Mouse (Mus musculus) common myeloid progenitor, adult 5-6 weeks (primary cell): ENCODE measurements around the gene Gm26938. TPM values are rescaled to one million over a fixed set of nuclear protein-coding genes. Genes with fewer than 3 reads are reported as not detected.

Experiments used
- ATAC-seq: replicated peaks from 2 replicates; pipeline ENCODE4 v1.8.0; 2016; ENCODE audit warnings: low read depth, mild to moderate bottlenecking, moderate TSS enrichment, inconsistent platforms; ENCODE audit not compliant: poor library complexity, severe bottlenecking
- total RNA-seq: library from RNA; stranded (forward); fragments of 200-1000, 187-1606 nt; gene quantifications from 2 replicates; pipeline ENCODE4 v1.2.3, GENCODE M21; 2017

Gene Gm26938
- total RNA-seq, 1 experiment from 2014 or later: not detected

- ATAC-seq: peak; percentile 57
Observed at GRCm38 (mm10) chr5:139817292-139817691, 8.9 kb downstream of the Gm26938 start.

DNA sequence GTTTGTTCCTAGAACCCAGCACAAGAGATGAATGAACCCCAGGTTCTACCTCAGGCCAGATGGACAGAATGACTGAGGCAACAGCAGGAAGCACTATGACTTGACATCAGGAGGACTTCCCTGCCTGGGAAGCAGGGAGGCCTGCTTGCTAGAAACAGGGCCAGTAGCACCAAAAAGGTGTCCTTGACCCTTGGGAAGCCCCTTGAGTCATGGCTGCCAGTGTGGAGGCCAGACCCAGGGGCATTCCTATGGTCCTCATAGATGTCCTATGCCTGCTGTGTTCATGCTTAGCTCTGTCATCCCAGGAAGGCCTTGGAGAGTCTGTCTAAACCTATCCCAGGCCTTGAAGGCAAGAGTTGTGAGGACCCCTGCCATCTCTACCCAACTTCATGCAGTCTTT, 9.8 kb downstream of the Gm26938 start:
- no peak for ATAC-seq

GRCm38 (mm10) chr5:139815964-139816363, 10.2 kb downstream of the Gm26938 start:
- no peak for ATAC-seq

DNA sequence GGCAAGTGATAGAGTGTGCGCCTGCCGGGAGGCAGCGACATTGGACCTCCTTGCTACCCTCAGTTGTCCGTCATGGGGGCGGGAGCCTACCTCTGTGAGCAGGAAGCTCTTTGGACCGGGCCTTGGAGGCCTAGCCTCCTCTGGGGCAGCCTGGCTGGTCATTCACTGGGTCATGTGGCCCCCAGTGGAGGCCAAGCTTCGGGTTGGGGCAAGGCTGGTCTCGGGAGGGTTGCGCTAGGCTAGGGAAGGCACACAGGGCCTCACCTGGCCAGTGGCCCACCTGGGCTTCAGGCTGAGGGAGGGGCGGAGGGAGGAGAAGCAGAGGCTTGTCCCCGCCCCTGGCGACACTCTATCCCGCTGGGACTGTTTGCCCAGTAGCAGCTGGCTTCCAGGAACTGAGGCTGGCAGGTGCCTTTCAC, 12.2 kb downstream of the Gm26938 start:
- ATAC-seq: no peak

DNA sequence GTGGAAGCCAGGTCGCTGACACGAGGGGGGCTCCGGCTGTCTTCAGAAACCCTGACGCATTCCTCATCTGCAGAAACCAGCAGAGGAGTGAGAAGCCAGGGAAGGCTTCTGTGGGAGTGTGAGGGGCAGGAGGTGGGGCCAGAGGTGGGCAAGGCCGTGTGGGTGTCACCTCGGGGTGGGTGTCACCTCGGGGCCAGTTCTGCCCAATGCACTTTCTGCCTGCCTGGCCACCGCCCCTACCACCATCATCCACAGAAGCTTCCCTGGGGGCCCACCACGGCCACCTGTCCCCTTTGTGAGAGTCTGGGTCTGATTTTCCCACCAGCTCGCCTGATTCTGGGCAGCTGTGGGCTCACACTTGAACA, 13.1 kb downstream of the Gm26938 start:
- no peak for ATAC-seq

- ATAC-seq: no peak
Observed at GRCm38 (mm10) chr5:139812398-139813125, 13.6 kb downstream of the Gm26938 start.

- ATAC-seq: peak; percentile 45; the same call in 1 of the 2 replicates
Observed at GRCm38 (mm10) chr5:139811677-139812397, 14.4 kb downstream of the Gm26938 start.

- ATAC-seq: peak; percentile 45
Observed at GRCm38 (mm10) chr5:139809397-139809796, 16.8 kb downstream of the Gm26938 start.

DNA sequence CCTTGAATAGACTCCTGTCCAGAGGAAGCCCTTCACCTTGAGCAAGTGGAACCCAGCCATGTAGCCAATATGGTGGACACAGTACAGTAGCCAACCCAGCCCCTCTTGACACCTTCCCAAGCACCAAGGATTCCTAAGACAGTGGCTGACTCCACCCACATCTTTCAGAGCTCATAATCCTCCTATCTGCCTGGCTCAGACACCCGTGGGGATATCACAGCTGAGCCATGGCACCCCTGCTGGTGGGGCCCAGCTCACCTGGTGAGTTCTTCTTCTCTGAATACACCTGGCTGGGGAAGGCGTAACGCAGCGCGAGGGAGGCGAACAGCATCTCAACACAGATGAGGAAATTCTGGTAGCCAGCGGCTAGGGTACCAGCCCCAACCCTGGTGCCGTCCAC, 20.3 kb downstream of the Gm26938 start:
- ATAC-seq: no peak

GRCm38 (mm10) chr5:139804573-139805111, 21.6 kb downstream of the Gm26938 start:
- peak; percentile 19 for ATAC-seq

DNA sequence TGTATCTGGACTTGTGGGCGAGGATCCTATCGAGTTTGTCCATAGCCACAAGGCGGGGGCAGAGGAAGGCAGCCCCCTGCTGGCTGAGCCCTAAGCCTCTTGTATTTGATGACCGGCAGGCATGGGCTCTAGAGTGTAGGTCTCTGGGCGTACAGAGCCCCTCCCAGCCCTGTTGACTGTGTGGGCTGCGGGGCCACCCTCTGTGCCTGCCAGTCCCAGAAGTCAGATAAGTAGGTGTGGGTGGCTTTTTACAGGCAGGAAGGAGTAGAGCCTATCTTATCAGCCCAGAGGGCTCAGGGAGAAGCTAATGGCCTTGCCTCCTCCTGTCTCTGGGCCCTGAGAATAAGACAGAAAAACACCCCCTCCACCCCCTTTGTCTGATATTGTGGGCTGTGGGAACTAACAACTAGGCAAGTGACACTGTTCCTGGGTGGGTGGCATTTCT, 22.1 kb downstream of the Gm26938 start:
- ATAC-seq: peak; percentile 87

GRCm38 (mm10) chr5:139803601-139804102, 22.6 kb downstream of the Gm26938 start:
- ATAC-seq: peak; percentile 34

DNA sequence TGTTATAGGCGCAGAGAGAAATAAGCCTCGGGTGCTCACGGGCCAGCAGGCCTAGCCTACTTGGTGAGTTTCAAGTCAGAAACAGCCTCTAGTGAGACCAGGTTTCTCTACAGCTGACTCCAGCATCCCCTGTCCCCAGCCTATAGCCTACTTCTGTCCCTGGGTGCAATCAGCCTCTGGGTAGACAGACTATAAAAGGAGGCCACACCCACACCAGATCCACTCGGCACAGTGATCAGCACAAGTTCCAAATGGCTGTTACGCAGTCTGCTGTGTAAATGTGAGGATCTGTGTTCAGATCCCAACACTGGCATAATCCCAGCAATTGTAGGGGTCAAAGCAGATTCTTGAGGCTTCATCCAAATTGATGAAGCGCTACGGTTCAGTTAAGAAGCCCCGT, 23.0 kb downstream of the Gm26938 start:
- ATAC-seq: no peak

- ATAC-seq: no peak
Observed at GRCm38 (mm10) chr5:139801880-139802279, 24.3 kb downstream of the Gm26938 start.

DNA sequence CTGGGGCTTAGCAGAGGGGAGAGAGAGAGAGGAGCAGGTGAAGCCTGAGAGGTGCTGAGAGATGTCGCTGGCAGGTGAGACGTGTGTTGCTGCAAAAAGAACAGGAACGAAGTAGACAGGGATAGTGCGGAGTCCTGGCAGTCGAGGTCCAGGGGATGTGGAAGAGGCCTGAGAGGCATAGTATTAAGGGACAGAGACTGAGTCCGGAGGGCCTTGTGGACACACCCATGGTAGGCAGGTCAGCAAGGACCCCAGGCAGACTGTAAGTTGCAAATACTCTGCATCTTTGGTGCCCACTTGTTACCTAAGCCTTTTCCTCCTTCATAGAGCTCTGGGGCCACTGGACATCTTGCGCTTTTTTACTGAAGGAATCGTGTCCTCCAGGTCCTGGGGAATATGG, 25.0 kb downstream of the Gm26938 start:
- no peak for ATAC-seq

DNA sequence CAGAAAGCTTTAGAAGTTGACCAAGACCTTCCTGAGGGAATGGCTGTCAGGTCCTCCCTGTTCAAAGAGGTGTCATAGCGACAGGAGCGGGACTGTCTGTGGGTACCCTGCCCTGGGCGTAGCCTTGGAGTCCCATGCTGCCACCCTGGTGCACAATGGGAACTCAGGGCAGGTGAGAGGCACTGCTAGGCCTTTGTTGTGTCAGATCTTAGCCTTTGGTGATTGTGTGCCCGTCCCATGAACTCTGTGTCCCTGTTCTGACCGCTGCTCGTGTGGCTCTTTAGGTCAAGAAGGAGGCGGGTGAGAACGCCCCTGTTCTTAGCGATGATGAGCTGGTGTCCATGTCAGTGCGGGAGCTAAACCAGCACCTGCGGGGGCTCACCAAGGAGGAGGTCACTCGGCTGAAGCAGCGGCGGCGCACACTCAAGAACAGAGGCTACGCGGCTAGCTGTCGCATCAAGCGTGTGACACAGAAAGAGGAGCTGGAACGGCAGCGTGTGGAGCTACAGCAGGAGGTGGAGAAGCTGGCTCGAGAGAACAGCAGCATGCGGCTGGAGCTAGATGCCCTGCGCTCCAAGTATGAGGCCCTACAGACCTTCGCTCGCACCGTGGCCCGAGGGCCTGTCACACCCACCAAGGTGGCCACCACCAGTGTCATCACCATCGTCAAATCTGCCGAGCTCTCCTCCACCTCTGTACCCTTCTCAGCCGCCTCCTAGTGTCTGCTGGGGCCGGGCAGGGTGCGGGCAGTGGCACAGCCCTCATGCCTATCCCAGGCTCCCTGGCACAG, 26.2 kb downstream of the Gm26938 start:
- no peak for ATAC-seq

DNA sequence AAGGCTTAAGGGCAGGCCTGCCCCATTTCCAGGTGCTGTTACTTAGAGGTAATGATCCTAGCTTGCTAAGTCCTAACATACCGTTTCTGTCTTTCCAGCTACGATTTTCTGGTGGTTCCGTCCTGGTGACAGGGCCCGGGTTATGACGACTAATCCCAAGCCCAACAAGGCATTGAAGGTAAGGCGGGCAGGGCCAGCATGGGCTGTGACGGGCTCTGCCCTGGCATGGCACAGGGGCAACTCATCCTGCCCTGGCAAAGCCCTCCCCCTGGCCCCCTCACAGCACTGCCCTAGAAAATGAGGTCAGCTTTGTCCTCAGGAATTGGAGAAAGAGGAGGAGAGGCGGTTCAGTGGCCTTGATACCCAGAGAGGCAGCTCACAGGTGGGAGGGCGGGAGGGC, 27.2 kb downstream of the Gm26938 start:
- no peak for ATAC-seq

GRCm38 (mm10) chr5:139798168-139798900, 27.9 kb downstream of the Gm26938 start:
- ATAC-seq: no peak

GRCm38 (mm10) chr5:139797473-139798167, 28.6 kb downstream of the Gm26938 start:
- no peak for ATAC-seq
